Mouse (Mus musculus): ENCODE measurements around the gene Tlr6. TPM values are rescaled to one million over a fixed set of nuclear protein-coding genes. Genes with fewer than 3 reads are reported as not detected.

The Tlr6 gene
- 7.2 TPM for total RNA-seq (2023)

GRCm38 (mm10) chr5:64959843-64960230 lies at the start of gene Tlr6:
Gene Tlr6, minus strand, starts transcription at chr5:64960097.

DNA sequence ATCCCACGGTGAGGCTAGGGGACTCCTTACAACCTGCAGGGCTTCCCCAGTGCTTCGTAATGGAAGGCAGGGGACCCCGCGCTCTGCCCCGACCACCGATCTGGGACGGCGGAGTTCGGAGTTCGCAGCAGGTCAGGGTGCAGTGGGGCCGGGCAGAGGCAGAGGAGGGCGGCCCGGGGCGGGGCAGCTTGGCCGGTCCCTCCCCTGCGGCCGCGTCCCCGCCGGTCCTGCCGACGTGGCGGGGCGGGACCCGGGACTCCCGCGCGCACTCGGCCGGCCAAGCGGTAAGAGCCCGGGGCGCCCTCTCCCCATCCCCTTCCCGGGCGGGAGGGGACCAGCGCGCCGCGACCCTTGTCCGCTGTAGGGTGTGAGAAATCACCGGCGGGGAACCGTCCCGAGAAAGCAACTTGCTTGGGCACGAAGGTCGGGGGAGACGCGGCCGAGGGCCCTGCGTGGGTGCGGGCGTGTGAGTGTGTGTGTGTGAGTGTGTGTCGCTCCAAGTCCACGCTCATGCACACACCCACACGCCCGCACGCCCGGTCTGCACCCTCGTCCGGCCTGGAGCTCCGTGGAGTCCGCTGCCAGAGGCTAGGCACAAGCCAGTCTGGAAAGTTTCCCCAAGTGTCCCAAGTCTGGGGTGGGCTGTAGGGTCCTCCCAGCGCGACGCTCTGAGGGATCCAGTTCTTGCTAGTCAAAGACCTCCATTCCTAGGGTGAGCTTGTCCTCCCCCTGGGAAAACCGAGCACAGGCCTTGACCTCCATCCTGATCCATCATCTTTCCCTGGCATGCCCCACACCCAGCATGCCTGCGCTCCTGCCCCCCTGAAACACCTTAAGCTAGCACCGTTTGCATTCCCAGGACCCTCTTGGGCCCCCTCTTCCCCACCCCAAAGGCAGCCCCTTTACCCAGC lies 10.2 kb upstream of the Tlr6 start, which contains the start of gene Fam114a1:
Gene Fam114a1 (plus strand): TSS at position 211 of the 911 bp plus-strand sequence.

Other genes with a start within 250 kb of the Tlr6 start
- 474 TPM for gene Klf3, start 156.7 kb downstream of the Tlr6 start, total RNA-seq (2023)
- 47.3 TPM for gene Tlr1, start 26.5 kb downstream of the Tlr6 start, total RNA-seq (2023)
- gene Fam114a1, start 10.0 kb upstream of the Tlr6 start, total RNA-seq (2023), result 0.52 TPM
- gene Tmem156, start 132.0 kb upstream of the Tlr6 start, total RNA-seq (2023), result 24.0 TPM
- gene Klhl5, start 147.4 kb upstream of the Tlr6 start, total RNA-seq (2023), result 5.8 TPM
- 5.1 TPM for gene Wdr19, start 239.6 kb upstream of the Tlr6 start, total RNA-seq (2023)